Mouse (Mus musculus) heart, adult 18-20 months (tissue): ENCODE results near the gene Rif1. TPM values are rescaled to one million over a fixed set of nuclear protein-coding genes. Genes with fewer than 3 reads are reported as not detected.

ENCODE experiments used
- DNase-seq, 2 experiments: peaks; one replicate each; pipeline ENCODE4 v3.0.0; 2021 to 2022; ENCODE audit warnings: mixed read lengths in 1 of 2
- long read RNA-seq, 2 experiments: library from polyadenylated mRNA; stranded (forward); transcript quantifications; one replicate each; pipeline ENCODE4 v2.0.0; 2021
- total RNA-seq, 2 experiments: library from RNA; stranded (reverse); gene quantifications; 2 replicates each; pipeline ENCODE4 v1.2.3; 2021

The Rif1 gene
- total RNA-seq, result 10 to 100 TPM; 20.6 to 22.0 TPM
- long read RNA-seq, experiment 1, partial matches to known transcripts, result 0 of 3 reads
- long read RNA-seq, experiment 1, other reads (novel, unspliced or antisense), result 3 of 3 reads
- long read RNA-seq, experiment 2, partial matches to known transcripts, result 0 of 1 reads
- long read RNA-seq, experiment 2, other reads (novel, unspliced or antisense), result 1 of 1 reads

DNA sequence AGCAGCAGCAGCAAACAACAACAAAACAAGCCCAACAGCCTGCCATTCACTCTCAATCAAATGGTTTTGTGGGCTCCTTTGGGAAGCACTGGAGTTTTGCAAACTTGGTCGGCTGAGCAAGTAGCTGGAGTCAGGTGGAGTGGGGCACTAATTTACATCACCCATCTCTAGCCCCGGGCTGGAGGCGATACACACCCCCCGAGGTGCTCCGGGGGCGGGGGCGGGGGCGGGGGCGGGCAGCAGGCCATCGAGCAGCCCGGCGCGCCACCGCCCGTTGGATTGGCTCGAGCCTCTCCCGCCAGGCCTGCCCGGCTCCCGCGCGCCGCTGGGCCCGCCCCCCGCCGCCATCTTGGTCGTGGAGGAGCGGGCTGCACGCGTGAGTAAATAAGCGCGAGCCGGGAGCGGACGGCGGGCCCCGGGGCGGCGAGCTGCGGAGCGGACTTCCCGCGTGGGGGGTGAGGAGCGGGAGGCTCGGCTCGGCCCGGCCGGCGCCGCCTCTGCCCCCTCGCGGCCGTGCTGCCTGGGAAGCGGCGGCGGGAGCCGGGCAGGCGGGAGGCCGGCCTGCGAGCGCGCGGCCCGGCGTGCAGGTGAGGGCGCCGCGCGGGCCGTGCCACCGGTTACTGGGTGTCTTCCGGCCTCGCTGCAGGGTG is at the start of gene Rif1:
Gene Rif1, plus strand, starts transcription at position 342 of the 650 bp plus-strand sequence.
- DNase-seq, result peak; percentile 88 to 91

DNA sequence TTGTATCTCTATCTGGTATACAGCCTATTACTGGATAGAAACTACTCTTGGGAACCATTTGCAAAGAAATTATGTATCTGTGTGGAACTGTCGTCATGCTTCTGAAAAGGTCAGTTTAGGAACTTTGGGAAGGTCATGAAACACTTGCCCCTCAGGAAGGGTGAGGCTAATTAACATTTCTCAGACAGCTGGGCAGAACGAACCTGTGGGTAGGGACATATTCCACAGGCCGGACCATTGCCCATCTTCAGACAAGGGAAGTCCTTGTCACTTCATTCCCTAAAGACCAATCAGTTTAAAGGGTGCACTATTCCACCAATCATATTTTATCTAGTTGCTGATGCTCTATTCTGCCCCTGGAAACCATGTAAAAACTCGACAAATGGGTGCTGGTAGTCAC is 45.6 kb upstream of the Rif1 start:
- DNase-seq, result no peak

- no peak for DNase-seq
Observed at GRCm38 (mm10) chr2:52029426-52029825, 43.2 kb upstream of the Rif1 start.

- no peak for DNase-seq
Observed at GRCm38 (mm10) chr2:52031491-52031890, 41.1 kb upstream of the Rif1 start.

DNA sequence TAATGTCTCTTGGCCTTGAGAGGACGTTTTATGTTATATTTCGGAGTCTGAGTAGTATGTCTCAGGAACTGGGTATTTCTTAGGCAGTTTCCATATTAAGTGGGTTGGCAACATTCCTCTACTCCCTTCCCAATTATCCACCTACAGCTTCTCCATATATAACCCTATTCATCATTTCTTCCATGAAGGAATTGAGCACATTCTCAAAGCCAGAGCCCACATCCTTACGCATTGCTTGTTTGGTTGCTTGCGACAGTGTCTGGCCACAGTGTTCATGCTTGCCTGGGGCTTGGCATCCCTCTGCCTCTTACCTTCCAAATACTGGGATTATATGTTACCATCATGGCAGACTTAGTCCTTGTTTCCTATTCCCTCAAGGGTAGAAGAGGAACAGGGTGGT is 38.0 kb upstream of the Rif1 start:
- DNase-seq, result no peak

- DNase-seq, result no peak
Observed at GRCm38 (mm10) chr2:52035144-52035543, 37.5 kb upstream of the Rif1 start.

GRCm38 (mm10) chr2:52036929-52037595 is 35.6 kb upstream of the Rif1 start:
- DNase-seq, result no peak

DNA sequence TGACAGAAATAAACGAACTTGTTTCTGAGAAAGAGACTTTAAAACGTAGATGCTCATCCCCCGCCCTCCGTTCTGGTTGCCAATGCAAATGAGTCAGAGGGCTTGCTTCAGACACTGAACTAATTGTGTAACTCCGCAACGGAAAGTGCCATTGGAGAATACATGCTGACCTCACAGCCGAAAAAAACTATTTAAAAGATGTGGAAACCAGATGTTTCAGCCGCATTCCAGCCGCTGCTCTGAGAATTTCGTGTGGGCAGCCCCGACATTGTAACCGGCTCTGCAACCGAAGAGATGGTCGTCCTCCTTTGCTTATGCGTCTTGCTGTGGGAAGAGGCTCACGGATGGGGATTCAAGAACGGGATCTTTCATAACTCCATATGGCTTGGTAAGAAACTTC is 34.8 kb upstream of the Rif1 start, which contains the start of gene Tnfaip6:
Gene Tnfaip6, plus strand, starts transcription at position 128 of the 400 bp plus-strand sequence.
- DNase-seq, result peak; percentile 82 to 84

DNA sequence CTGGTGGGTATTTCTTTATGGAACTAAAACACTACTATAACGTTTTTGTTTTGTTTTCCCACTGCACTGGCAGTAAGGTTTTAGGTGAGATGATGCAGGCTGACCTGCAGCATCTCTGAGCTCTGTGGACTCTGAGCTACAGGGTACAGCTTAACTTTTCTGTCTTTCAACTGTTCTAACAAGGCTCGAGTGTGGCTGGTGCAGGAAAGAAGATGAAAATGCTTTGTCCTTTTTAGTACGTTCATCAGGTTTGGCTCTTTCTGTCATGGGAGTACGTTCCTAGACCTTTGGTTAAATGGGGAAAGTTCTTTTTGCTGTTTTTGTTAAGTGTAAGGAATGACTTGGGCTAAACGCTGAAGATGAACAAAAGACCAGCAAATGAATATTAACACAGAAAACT is 34.1 kb upstream of the Rif1 start:
- DNase-seq, result no peak

- no peak for DNase-seq
Observed at GRCm38 (mm10) chr2:52039083-52039801, 33.4 kb upstream of the Rif1 start.

DNA sequence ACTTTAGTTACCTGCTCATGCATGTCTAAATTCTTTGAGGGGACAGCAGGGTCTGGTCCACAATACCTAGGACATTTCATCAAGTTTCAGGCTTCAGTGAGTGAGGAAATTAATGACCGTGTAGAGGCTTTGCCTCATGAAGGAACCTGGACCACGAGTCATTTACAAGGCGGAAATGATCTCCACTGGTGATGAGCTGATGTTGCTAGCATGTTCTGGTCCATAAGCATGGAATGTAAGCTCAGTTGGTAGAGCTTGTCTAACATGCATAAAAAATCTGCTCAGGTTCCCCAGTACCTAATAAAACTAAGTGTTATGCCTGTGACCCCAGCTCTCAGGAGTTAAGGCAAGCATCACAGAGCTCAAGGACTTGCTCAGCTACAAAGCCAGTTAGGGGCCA is 30.5 kb upstream of the Rif1 start:
- no peak for DNase-seq

DNA sequence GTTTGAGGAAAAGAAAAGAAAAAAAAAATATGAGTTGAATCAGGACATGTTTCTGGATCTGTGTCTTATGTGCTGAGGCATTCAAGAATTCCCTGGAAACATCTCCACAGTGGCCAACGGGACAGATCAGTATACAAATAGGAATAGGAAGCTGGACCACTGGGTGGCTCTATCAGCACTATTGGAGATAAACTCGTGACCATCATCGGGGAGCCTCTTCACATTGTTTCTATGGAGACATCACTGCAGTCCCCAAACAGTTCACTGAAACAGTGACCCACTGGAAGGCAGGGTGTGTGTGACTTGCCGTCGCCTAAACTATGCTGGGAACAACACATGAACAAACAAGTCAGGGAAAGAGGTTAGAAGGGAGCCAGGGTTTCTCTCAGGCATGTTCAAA is 29.9 kb upstream of the Rif1 start:
- peak; percentile 13 to 16 for DNase-seq

- no peak for DNase-seq
Observed at GRCm38 (mm10) chr2:52043485-52043884, 29.1 kb upstream of the Rif1 start.

DNA sequence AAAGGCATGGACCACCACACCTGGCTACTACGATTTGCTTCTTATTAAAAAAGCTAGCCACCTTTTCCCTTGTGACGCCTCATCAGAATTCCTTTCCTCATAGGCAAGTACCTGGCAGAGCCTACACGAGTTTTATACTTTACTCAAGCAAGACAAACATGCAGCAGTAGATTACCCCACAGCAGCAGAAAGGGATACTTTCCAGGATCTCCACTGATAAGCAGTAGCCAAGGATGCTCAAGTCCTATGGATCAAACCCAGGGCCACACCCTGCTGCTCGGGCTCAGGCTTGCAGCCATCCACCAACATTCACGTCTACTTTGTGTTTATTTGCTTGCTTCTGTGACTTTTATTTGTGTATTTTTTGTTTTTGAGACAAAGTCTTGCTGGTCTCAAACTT is 26.6 kb upstream of the Rif1 start:
- no peak for DNase-seq

- DNase-seq, result no peak
Observed at GRCm38 (mm10) chr2:52050823-52051222, 21.8 kb upstream of the Rif1 start.

- DNase-seq, result no peak
Observed at GRCm38 (mm10) chr2:52052335-52052734, 20.3 kb upstream of the Rif1 start.

DNA sequence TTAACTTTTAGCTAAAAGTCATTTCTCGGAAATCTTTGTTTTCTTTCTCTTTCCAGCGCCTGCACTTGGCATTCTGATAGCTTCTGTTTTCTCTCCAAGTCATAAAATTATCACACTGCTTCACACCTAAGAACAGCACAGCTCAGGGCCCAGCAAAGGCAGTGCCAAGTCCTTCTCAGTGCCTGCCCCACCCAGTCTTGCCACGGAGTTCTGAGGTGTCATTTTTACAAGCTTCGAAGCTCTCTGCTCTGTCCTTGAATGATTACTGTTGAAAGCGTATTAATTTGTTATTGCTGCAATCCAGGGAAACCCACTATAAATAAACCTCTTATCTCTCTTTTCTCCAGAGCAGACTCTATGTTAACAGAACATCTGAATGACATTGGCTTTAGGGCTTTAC is 19.1 kb upstream of the Rif1 start:
- DNase-seq, result peak; percentile 29 to 32

GRCm38 (mm10) chr2:52055616-52056015 is 17.0 kb upstream of the Rif1 start:
- DNase-seq, result no peak

GRCm38 (mm10) chr2:52057099-52057498 is 15.5 kb upstream of the Rif1 start:
- DNase-seq, result peak in 1 of 2 experiments; percentile 41

- no peak for DNase-seq
Observed at GRCm38 (mm10) chr2:52057681-52058080, 15.0 kb upstream of the Rif1 start.

DNA sequence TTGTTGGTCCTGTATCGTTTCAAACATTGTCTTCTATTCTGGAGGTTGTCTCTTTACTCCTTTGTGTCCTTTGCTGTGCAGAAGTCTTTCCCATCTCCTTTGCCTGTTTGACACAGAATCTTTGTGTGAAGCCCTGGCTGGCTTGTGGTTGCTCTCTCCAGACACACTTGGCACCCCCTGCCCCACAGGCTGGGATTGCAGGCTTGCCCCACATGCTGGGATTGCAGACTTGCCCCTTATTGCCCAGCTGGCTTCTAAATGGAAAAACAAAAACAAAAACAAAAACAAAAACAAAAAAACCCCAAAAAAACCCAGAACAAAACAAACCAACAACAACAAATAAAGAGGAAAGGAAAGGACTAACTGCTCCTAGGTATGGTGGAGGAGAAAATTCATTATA is 4.0 kb upstream of the Rif1 start:
- no peak for DNase-seq

GRCm38 (mm10) chr2:52070816-52071215 is 1.8 kb upstream of the Rif1 start:
- DNase-seq, result no peak
